Mouse (Mus musculus) megakaryocyte, embryonic 14.5 days (primary cell): Measurements from ENCODE around the gene Tomm40l. TPM values are rescaled to one million over a fixed set of nuclear protein-coding genes. Genes with fewer than 3 reads are reported as not detected.

ENCODE experiments used
- H3K27me3 ChIP-seq: replicated peaks from 2 replicates; pipeline ENCODE3; 2012; ENCODE audit warnings: inconsistent platforms
- H3K36me3 ChIP-seq: replicated peaks from 2 replicates; pipeline ENCODE3; 2012; ENCODE audit warnings: low read length, inconsistent platforms, mixed read lengths
- H3K4me1 ChIP-seq: 2 replicates; pipeline ENCODE4 v1.6.1; 2012; ENCODE audit warnings: inconsistent platforms
- H3K4me3 ChIP-seq: replicated peaks from 2 replicates; pipeline ENCODE3; 2012; ENCODE audit warnings: moderate library complexity, mild to moderate bottlenecking, inconsistent platforms
- H3K9me3 ChIP-seq: 2 replicates; pipeline ENCODE4 v1.6.1; 2012; ENCODE audit warnings: inconsistent platforms
- FLI1 ChIP-seq: IDR thresholded peaks from 2 replicates; pipeline ENCODE4 v1.6.1; 2012; ENCODE audit warnings: low read length, inconsistent platforms, mixed read lengths
- GATA1 ChIP-seq: IDR thresholded peaks from 3 replicates; pipeline ENCODE4 v1.6.1; 2012; ENCODE audit warnings: mixed read lengths, low read length, inconsistent platforms, borderline replicate concordance
- polyA plus RNA-seq: library from polyadenylated mRNA; stranded (reverse); fragments of >175 nt; gene quantifications from 2 replicates; pipeline ENCODE4 v1.2.3, GENCODE M21; 2012; ENCODE audit warnings: low replicate concordance; ENCODE audit not compliant: insufficient read depth

The Tomm40l gene
- 22.7 and 24.1 TPM in 2 replicates for polyA plus RNA-seq

DNA sequence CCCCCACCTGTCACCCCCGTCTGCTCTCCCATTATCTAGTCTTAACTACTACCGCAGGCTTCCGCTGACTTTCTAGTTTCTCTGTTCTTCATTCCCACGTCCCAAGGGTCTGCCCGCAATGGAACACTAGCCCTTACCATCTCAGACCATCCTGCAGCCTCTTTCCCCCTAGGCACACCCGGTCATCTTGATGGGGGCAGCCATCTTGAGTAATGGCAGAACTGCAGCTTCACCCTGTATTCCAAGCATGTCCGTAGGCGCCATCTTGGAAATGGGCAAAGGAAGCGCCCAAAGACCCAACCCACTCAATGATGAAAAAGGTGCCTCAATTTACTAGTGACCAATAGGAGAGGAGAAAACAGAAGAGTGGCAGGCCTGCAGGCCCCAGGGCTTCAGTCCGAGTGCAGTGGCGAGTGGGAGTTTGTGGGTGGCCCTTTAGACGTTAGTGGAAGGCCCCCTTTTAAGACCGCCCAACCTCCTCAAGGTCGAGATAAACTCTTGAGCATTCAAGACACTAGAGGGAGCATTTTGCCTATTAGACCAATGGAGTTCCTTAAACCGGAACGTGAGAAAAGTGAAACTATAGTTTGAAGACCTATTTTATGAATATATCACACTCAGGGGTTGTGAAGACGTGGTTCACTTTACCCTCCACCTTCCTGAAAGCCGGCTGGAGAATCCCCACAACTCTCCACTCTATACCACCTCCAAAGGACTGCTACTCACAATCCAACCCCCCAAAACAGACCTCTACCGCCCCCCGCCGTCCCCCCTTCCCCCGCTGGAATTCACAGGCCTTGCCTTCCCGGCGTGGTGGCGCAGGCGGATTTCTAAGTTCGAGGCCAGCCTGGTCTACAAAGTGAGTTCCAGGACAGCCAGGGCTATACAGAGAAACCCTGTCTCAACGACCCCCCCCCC, at the start of gene Tomm40l:
Gene Tomm40l (minus strand): TSS at position 277 of the 918 bp plus-strand sequence.
- Histone ChIP-seq H3K4me1 (peaks cover 30% of the 10 kb centered on the region), H3K9me3 (no peaks in the 10 kb centered on the region), H3K27me3 (no peaks in the 10 kb centered on the region), H3K36me3 (peaks cover 53% of the 10 kb centered on the region), H3K4me3 (peak within 1 kb of the TSS; percentile 93)
- TF ChIP-seq GATA1 = no peak
- no peak for TF ChIP-seq FLI1

DNA sequence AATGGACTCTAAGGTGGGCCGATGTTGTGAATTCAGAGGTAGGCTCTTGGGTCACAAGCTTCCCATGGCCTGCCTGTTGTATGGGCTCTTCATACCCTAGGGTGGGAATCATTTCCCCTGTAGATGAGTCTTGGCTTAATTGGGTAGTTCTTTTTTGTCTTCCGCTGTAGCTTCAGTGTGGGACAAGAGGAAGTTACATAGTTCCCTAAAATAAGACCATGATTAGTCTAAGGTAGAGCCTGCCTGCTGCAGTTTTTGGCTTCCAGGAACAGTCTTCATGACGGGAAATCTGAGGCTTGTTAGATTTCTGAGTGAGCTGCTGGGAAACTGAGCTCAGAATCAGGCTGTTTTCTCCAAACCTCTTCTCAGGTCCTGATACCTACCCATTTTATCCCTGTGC, 49.8 kb upstream of the Tomm40l start:
- Histone ChIP-seq H3K27me3 (no peaks in the 10 kb centered on the region), H3K4me1 (peaks cover 30% of the 10 kb centered on the region), H3K4me3 (no peak overlapping the region), H3K36me3 (peaks cover 55% of the 10 kb centered on the region), H3K9me3 (no peaks in the 10 kb centered on the region)
- TF ChIP-seq FLI1 (no peak), GATA1 (no peak)

DNA sequence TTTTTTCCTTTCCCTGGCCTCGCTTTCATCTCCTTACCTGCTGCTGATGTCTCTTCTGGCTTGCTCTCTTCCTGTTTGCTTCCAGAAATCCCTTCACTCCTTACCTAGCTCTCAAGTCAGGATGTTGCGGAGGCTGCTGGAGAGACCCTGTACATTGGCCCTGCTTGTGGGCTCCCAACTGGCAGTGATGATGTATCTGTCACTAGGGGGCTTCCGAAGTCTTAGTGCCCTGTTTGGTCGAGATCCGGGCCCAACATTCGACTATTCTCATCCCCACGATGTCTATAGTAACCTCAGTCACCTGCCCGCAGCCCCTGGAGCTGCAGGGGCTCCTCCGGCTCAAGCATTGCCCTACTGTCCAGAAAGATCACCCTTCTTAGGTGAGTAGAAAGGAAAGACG, 49.3 kb upstream of the Tomm40l start:
- TF ChIP-seq GATA1 (no peak), FLI1 (no peak)
- Histone ChIP-seq H3K36me3 (peaks cover 51% of the 10 kb centered on the region), H3K9me3 (no peaks in the 10 kb centered on the region), H3K4me3 (peak overlapping the region; percentile 68), H3K4me1 (peaks cover 31% of the 10 kb centered on the region), H3K27me3 (no peaks in the 10 kb centered on the region)

DNA sequence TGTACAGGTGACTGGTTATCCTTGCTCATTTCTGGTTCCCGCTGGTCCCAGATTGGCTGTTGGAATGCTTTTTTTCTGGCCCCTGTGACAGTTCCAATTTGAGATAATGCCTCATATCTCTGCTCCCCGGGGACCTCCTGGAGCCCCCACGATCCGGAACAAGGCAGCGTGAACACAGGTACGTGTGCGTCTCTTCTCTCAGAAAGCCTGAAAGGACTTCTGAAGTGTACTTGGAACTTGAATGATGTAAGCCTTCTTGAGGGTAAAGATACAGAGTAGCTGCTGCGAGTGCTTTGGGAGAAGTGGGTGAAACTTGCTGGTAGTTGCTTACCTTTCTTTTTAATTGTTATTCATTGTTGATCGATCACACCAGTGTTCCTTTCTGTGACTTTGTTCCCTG, 48.9 kb upstream of the Tomm40l start:
- peaks cover 36% of the 10 kb centered on the region for H3K4me1 ChIP-seq
- no peaks in the 10 kb centered on the region for H3K27me3 ChIP-seq
- no peak for TF ChIP-seq GATA1
- TF ChIP-seq FLI1 = no peak
- peaks cover 46% of the 10 kb centered on the region for H3K36me3 ChIP-seq
- H3K9me3 ChIP-seq = no peaks in the 10 kb centered on the region
- peak overlapping the region; percentile 99 for H3K4me3 ChIP-seq

DNA sequence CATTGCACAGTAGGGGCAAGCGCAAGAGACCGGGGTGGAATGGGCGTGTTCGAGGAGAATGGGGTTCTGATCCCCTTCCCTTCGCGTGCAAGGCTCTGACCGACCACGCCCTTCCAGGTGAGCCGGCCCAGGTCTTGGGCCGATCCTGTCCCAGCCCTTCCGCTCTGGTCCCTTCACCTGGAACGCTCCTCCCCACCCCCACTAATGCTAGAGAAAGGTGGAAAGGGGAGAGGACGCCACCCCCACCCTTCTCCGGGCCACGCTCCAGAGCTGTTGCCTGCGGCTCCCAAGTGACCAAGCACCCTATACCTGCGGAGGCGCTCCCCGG, 48.2 kb upstream of the Tomm40l start:
- Histone ChIP-seq H3K27me3 (no peaks in the 10 kb centered on the region), H3K4me1 (peaks cover 40% of the 10 kb centered on the region), H3K9me3 (no peaks in the 10 kb centered on the region), H3K4me3 (peak overlapping the region; percentile 99), H3K36me3 (peaks cover 40% of the 10 kb centered on the region)
- TF ChIP-seq FLI1 (no peak), GATA1 (no peak)

DNA sequence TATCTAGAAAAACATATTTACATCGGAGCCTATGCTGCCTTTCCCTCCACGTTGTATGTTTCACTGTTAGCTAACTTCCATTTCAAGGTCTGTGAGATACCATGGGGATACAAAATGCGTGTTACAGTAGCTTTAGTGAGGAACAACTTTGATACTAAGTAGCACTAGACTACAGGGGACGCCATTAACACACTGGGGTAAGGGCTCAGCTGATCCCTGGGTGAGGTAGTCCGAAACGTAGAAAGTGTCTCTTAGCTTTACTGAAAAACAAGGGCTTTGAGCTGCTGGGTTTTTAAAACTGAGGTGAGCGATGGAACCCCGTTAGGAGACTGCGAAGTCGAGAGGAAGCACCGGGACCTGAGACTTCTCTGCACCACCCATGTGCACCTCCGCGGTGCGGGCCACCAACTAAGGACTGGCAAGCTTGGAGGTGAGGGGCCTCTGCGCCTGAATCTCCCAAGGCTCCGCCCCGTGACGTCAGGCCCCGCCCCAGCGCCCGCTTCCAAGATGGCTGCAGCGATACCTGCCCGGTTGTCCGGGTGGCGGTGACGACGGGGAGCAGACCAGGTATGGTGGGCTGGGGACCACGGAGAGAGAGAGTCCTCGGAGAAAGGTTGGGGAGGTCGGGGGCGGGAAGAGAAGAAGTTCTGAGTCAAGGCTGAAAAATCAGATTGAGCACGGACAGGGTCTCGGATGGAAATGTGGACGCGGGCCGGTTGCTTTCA, 47.7 kb upstream of the Tomm40l start, which contains the start of gene B4galt3:
Gene B4galt3 (plus strand): TSS at position 481 of the 725 bp plus-strand sequence.
- H3K4me3 ChIP-seq = peak within 1 kb of the TSS; percentile 99
- peaks cover under 1% of the 10 kb centered on the region for H3K27me3 ChIP-seq
- peaks cover 35% of the 10 kb centered on the region for H3K36me3 ChIP-seq
- H3K9me3 ChIP-seq = no peaks in the 10 kb centered on the region
- H3K4me1 ChIP-seq = peaks cover 40% of the 10 kb centered on the region
- TF ChIP-seq FLI1 = no peak
- TF ChIP-seq GATA1 = no peak

DNA sequence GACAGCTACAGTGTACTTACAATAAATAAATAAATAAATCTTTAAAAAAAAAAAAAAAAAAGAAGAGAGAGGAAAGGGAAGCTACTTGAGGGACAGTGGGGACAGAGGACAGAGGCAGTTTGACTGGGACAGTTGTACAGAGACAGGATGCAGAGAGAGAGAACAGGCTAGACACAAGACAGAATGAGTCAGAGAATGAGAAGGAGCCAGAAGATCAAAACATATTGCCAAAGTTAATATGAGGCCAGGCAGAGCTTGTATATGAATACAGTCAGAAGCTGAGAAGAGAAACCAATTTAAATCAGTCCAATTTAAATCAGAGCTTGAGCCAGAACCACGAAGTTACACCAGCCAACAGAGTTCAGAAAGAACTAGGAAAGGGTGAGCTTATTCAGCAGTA, 46.0 kb upstream of the Tomm40l start:
- Histone ChIP-seq H3K36me3 (peaks cover 18% of the 10 kb centered on the region), H3K4me3 (no peak overlapping the region), H3K4me1 (peaks cover 42% of the 10 kb centered on the region), H3K27me3 (peaks cover 9% of the 10 kb centered on the region), H3K9me3 (no peaks in the 10 kb centered on the region)
- TF ChIP-seq GATA1 (no peak), FLI1 (no peak)

DNA sequence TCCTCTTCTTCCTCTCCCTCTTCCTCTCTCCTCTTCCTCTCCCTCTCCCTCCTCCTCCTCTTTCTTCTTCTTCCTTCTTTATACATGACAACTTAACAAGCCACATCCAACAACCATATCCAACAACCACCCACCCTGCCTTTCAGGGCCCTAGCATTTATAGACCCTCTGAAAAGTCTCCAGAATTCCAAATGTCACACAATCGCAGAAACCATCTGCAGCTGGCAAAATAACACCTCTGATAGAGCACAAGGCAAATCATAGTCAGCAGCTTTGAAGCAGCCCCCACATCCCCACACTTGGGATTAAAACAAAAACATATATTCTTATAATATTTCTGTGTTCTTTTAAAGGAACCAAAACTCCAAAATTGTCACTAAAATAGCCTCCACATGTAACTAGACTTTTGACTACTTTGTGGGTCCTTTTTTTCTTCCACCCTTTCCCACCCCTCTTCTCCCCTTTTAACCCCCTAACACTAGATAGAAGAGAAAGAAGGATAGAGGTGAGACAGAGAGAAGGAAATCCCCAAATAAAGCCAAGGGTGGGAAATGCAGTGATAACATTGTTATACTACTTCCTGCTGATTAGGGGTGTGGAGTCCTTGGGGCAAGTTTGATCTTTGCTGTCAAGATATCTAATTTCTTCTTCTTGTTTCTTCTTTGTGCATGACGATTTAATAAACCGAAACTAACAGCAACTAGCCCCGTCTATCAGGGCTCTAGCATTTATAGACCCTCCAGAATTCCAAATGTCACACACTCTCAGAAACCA, 43.8 kb upstream of the Tomm40l start:
- TF ChIP-seq GATA1 = no peak
- peaks cover 25% of the 10 kb centered on the region for H3K27me3 ChIP-seq
- no peaks in the 10 kb centered on the region for H3K36me3 ChIP-seq
- no peaks in the 10 kb centered on the region for H3K9me3 ChIP-seq
- H3K4me1 ChIP-seq = peaks cover 41% of the 10 kb centered on the region
- H3K4me3 ChIP-seq = peak overlapping the region; percentile 67

DNA sequence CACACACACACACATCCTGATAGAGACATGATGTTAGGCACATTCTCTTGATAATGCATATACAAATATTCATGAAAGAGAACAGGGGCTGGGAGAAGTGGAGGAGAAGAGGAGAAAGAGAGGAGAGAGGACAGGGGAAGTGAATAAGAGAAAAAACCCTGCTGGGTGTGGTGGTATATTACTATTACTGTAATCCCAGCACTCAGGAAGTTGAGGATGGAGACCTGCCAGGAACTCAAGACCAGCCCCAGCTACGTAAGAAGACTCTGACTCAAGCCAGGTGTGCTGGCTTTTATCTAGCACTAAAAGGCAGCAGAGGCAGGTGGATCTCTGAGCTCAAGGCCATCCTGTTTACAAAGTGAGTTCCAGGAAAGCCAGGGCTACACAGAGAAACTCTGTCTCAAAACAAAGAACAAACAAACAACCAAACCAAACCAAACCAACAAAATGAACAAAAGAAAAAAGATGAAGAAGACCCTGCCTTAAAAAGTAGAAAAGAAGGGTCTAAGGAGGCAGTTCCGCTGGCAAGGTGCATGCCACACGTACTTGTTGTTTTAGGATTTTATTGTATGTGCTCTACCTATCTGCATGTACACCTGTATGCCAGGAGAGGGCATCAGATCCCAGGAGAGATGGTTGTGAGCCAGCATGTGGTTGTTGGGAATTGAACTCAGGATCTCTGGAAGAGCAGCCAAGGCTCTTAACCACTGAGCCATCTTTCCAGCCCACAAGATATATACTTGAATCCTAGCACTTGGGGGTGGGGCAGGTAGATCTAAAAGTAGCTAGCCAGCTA, 41.5 kb upstream of the Tomm40l start:
- H3K4me1 ChIP-seq = peaks cover 37% of the 10 kb centered on the region
- H3K36me3 ChIP-seq = no peaks in the 10 kb centered on the region
- H3K9me3 ChIP-seq = no peaks in the 10 kb centered on the region
- no peak overlapping the region for H3K4me3 ChIP-seq
- TF ChIP-seq GATA1 (no peak), FLI1 (no peak)
- H3K27me3 ChIP-seq = peaks cover 42% of the 10 kb centered on the region
